Mouse (Mus musculus): ENCODE measurements around the gene Alg3. TPM values are rescaled to one million over a fixed set of nuclear protein-coding genes. Genes with fewer than 3 reads are reported as not detected.

The Alg3 gene
- polyA plus RNA-seq, 1 experiment from 2014 or later, result 46.9 TPM

MicroRNAs within 50 kb of the gene (microRNA counts, 519-probe panel; counts per million panel counts)
- microRNA mmu-miR-1224, result 4,835 counts per million, percentile 50 among the panel's probes with 10 or more counts

Small RNA genes within 50 kb of the gene (microRNA-seq; reads per million reads assigned to microRNA genes)
- 3.4 reads per million for gene Mir1224 (ENCODE audit: insufficient number of aligned reads)

Other genes with a start within 250 kb of the Alg3 start
- 68.8 and 68.9 TPM in 2 replicates for gene Abcc5, start 185.3 kb downstream of the Alg3 start, polyA plus RNA-seq (2014; fragmentation: Nextera tagmentation; extraction: Ambion mirVana)
- 135 and 138 TPM in 2 replicates for gene Eif2b5, start 112.9 kb downstream of the Alg3 start, polyA plus RNA-seq (2014; fragmentation: Nextera tagmentation; extraction: Ambion mirVana)
- 42.8 and 45.4 TPM in 2 replicates for gene Dvl3, start 94.8 kb downstream of the Alg3 start, polyA plus RNA-seq (2014; fragmentation: Nextera tagmentation; extraction: Ambion mirVana)
- 797 and 824 TPM in 2 replicates for gene Ap2m1, start 76.3 kb downstream of the Alg3 start, polyA plus RNA-seq (2014; fragmentation: Nextera tagmentation; extraction: Ambion mirVana)
- 51.6 and 55.9 TPM in 2 replicates for gene Abcf3, start 63.2 kb downstream of the Alg3 start, polyA plus RNA-seq (2014; fragmentation: Nextera tagmentation; extraction: Ambion mirVana)
- gene Vwa5b2, start 22.3 kb downstream of the Alg3 start, polyA plus RNA-seq (2014; fragmentation: Nextera tagmentation; extraction: Ambion mirVana), result 0.80 and 1.4 TPM in 2 replicates
- 28.2 and 30.8 TPM in 2 replicates for gene Eef1akmt4, start 142 bp downstream of the Alg3 start, polyA plus RNA-seq (2014; fragmentation: Nextera tagmentation; extraction: Ambion mirVana)
- 0.68 TPM in 1 of 2 replicates, not detected in the other for gene Gm49333, start 125 bp downstream of the Alg3 start, polyA plus RNA-seq (2014; fragmentation: Nextera tagmentation; extraction: Ambion mirVana)
- gene Camk2n2, start 9.6 kb upstream of the Alg3 start, polyA plus RNA-seq (2014; fragmentation: Nextera tagmentation; extraction: Ambion mirVana), result 5.0 and 5.3 TPM in 2 replicates
- gene Ece2, start 18.1 kb upstream of the Alg3 start, polyA plus RNA-seq (2014; fragmentation: Nextera tagmentation; extraction: Ambion mirVana), result 4.9 and 5.6 TPM in 2 replicates
- gene Psmd2, start 39.9 kb upstream of the Alg3 start, polyA plus RNA-seq (2014; fragmentation: Nextera tagmentation; extraction: Ambion mirVana), result 469 and 503 TPM in 2 replicates
- 186 and 187 TPM in 2 replicates for gene Eif4g1, start 56.6 kb upstream of the Alg3 start, polyA plus RNA-seq (2014; fragmentation: Nextera tagmentation; extraction: Ambion mirVana)
- gene Fam131a, start 81.5 kb upstream of the Alg3 start, polyA plus RNA-seq (2014; fragmentation: Nextera tagmentation; extraction: Ambion mirVana), result 15.2 and 16.3 TPM in 2 replicates
- 116 and 121 TPM in 2 replicates for gene Polr2h, start 105.9 kb upstream of the Alg3 start, polyA plus RNA-seq (2014; fragmentation: Nextera tagmentation; extraction: Ambion mirVana)
- 16.5 and 20.5 TPM in 2 replicates for gene Clcn2, start 106.0 kb upstream of the Alg3 start, polyA plus RNA-seq (2014; fragmentation: Nextera tagmentation; extraction: Ambion mirVana)
- gene Chrd, start 121.4 kb upstream of the Alg3 start, polyA plus RNA-seq (2014; fragmentation: Nextera tagmentation; extraction: Ambion mirVana), result 1.9 and 2.3 TPM in 2 replicates
- 0.24 and 0.51 TPM in 2 replicates for gene Thpo, start 122.8 kb upstream of the Alg3 start, polyA plus RNA-seq (2014; fragmentation: Nextera tagmentation; extraction: Ambion mirVana)